Mouse (Mus musculus) liver, postnatal 0 days (tissue): ENCODE data around the gene Cysrt1. TPM values are rescaled to one million over a fixed set of nuclear protein-coding genes. Genes with fewer than 3 reads are reported as not detected.

ENCODE experiments used
- ATAC-seq: fragments of 200-750 bp; cut with Nextera tagmentation; 2 replicates; pipeline ENCODE4 v1.8.0; 2017; ENCODE audit warnings: mild to moderate bottlenecking, moderate library complexity
- DNase-seq: peaks from one replicate; pipeline ENCODE4 v3.0.0-alpha.2; 2016
- H3K27ac ChIP-seq: fragments of 300-500 bp; sonication (generic); 2 replicates; pipeline ENCODE4 v1.5.1; 2014; ENCODE audit warnings: antibody characterized with exemption, moderate library complexity, mild to moderate bottlenecking, low read depth
- H3K27me3 ChIP-seq: fragments of 300-500 bp; sonication (generic); 2 replicates; pipeline ENCODE4 v1.6.1; 2014; ENCODE audit warnings: low read length, control low read depth, mixed read lengths; ENCODE audit not compliant: insufficient read depth
- H3K36me3 ChIP-seq: fragments of 300-500 bp; sonication (generic); replicated peaks from 2 replicates; pipeline ENCODE4 v1.6.1; 2014; ENCODE audit warnings: mild to moderate bottlenecking, control low read depth, low read length, moderate library complexity, mixed read lengths; ENCODE audit not compliant: insufficient read depth
- H3K4me1 ChIP-seq: fragments of 300-500 bp; sonication (generic); 2 replicates; pipeline ENCODE4 v1.6.1; 2014; ENCODE audit warnings: antibody characterized with exemption, mild to moderate bottlenecking, control low read depth; ENCODE audit not compliant: insufficient read depth
- H3K4me2 ChIP-seq: fragments of 300-500 bp; sonication (generic); 2 replicates; pipeline ENCODE4 v1.6.1; 2014; ENCODE audit warnings: low read depth, mild to moderate bottlenecking, low read length, moderate library complexity, mixed read lengths
- H3K4me3 ChIP-seq: fragments of 300-500 bp; sonication (generic); 2 replicates; pipeline ENCODE4 v1.5.1; 2014; ENCODE audit warnings: low read depth, low read length
- H3K9ac ChIP-seq: fragments of 300-500 bp; sonication (generic); replicated peaks from 2 replicates; pipeline ENCODE4 v1.6.1; 2014; ENCODE audit warnings: mild to moderate bottlenecking, moderate library complexity
- H3K9me3 ChIP-seq: fragments of 300-500 bp; sonication (generic); 2 replicates; pipeline ENCODE4 v1.6.1; 2016; ENCODE audit warnings: mild to moderate bottlenecking, control low read depth, low read length, mixed read lengths
- CTCF ChIP-seq: sonication (generic); IDR thresholded peaks from 2 replicates; pipeline ENCODE4 v1.5.1; 2016; ENCODE audit warnings: antibody characterized with exemption, low read depth
- EP300 ChIP-seq: IDR thresholded peaks from 2 replicates; pipeline ENCODE4 v1.6.1; 2016; ENCODE audit warnings: antibody characterized with exemption, low read depth, mild to moderate bottlenecking
- WGBS: fragments of 180-500 bp; shearing (Covaris S2); extraction: QIAGEN DNeasy Blood & Tissue Kit; methylation state at CpG from one replicate; pipeline ENCODE4 v1.1.7; 2014; ENCODE audit not compliant: insufficient replicate concordance; 5-methylcytosine and 5-hydroxymethylcytosine counted together
- polyA plus RNA-seq: library from polyadenylated mRNA; unstranded; fragments of >200 nt; fragmentation: Nextera tagmentation; extraction: Ambion mirVana; gene quantifications from 2 replicates; pipeline ENCODE4 v1.2.1, GENCODE M21; 2015

The Cysrt1 gene
- polyA plus RNA-seq, 1 experiment from 2014 or later: not detected

GRCm38 (mm10) chr2:25273010-25273409 lies 30.8 kb upstream of the Cysrt1 start:
- TF ChIP-seq EP300 (no peak), CTCF (no peak)
- peak overlapping the region; percentile 52; the same call in 1 of the 2 replicates for H3K27ac ChIP-seq
- DNase-seq: no peak
- H3K4me3 ChIP-seq: peak overlapping the region; percentile 87
- H3K9me3 ChIP-seq: no peaks in the 10 kb centered on the region
- H3K27me3 ChIP-seq: no peaks in the 10 kb centered on the region
- no peak for ATAC-seq
- peaks cover 50% of the 10 kb centered on the region for H3K36me3 ChIP-seq
- H3K4me2 ChIP-seq: peak overlapping the region; percentile 94
- peaks cover 22% of the 10 kb centered on the region for H3K4me1 ChIP-seq
- H3K9ac ChIP-seq: peak overlapping the region; percentile 89
- 32% methylated on average over 16 of the region's 16 CpGs for WGBS

GRCm38 (mm10) chr2:25272515-25272914 lies 30.3 kb upstream of the Cysrt1 start:
- H3K9ac ChIP-seq: peak overlapping the region; percentile 89
- H3K4me3 ChIP-seq: peak overlapping the region; percentile 87
- WGBS: under 1% methylated on average over 29 of the region's 29 CpGs
- TF ChIP-seq CTCF: no peak
- TF ChIP-seq EP300: no peak
- H3K4me1 ChIP-seq: peaks cover 27% of the 10 kb centered on the region
- peak overlapping the region; percentile 52 for H3K27ac ChIP-seq
- H3K27me3 ChIP-seq: no peaks in the 10 kb centered on the region
- H3K9me3 ChIP-seq: no peaks in the 10 kb centered on the region
- peaks cover 47% of the 10 kb centered on the region for H3K36me3 ChIP-seq
- no peak for DNase-seq
- ATAC-seq: peak; percentile 37
- H3K4me2 ChIP-seq: peak overlapping the region; percentile 94

- WGBS: under 1% methylated on average over 54 of the region's 55 CpGs
- peak within 1 kb of the TSS; percentile 89 for H3K9ac ChIP-seq
- ATAC-seq: peak; percentile 96
These were observed 29.7 kb upstream of the Cysrt1 start, which contains the start of the genes Ssna1 and Anapc2 for GRCm38 (mm10) chr2:25271827-25272511. Gene Ssna1, minus strand, starts transcription at chr2:25272438. Gene Anapc2, plus strand, starts transcription at chr2:25272478.

GRCm38 (mm10) chr2:25267746-25268309 lies 25.6 kb upstream of the Cysrt1 start:
- TF ChIP-seq EP300: no peak
- TF ChIP-seq CTCF: no peak
- ATAC-seq (no peak), DNase-seq (no peak)
- 66% methylated on average over 4 of the region's 4 CpGs for WGBS
- Histone ChIP-seq H3K4me2 (no peak overlapping the region), H3K9ac (no peak overlapping the region), H3K27me3 (no peaks in the 10 kb centered on the region), H3K36me3 (peaks cover 19% of the 10 kb centered on the region), H3K4me3 (no peak overlapping the region), H3K27ac (peak overlapping the region; percentile 84), H3K9me3 (no peaks in the 10 kb centered on the region), H3K4me1 (peaks cover 64% of the 10 kb centered on the region)

More at GRCm38 (mm10) chr2:25271827-25272511, 29.7 kb upstream of the Cysrt1 start, which contains the start of the genes Ssna1 and Anapc2:
- Histone ChIP-seq H3K9me3 (no peaks in the 10 kb centered on the region), H3K27me3 (no peaks in the 10 kb centered on the region), H3K36me3 (peaks cover 44% of the 10 kb centered on the region), H3K4me2 (peak within 1 kb of the TSS; percentile 94), H3K4me3 (peak within 1 kb of the TSS; percentile 87), H3K27ac (peak within 1 kb of the TSS; percentile 84), H3K4me1 (peaks cover 32% of the 10 kb centered on the region)
- peak; percentile 100 for DNase-seq
- no peak; the same call in 1 of the 2 replicates for TF ChIP-seq EP300
- peak; percentile 69 for TF ChIP-seq CTCF

- peak overlapping the region; percentile 45 for H3K9ac ChIP-seq
These were observed 25.0 kb upstream of the Cysrt1 start for GRCm38 (mm10) chr2:25267241-25267640.

GRCm38 (mm10) chr2:25266720-25267119 lies 24.5 kb upstream of the Cysrt1 start:
- TF ChIP-seq EP300 (no peak), CTCF (no peak)
- Histone ChIP-seq H3K9ac (peak overlapping the region; percentile 63), H3K4me1 (peaks cover 65% of the 10 kb centered on the region), H3K36me3 (peaks cover 19% of the 10 kb centered on the region), H3K4me3 (peak overlapping the region; percentile 21; the same call in 1 of the 2 replicates), H3K27ac (peak overlapping the region; percentile 84), H3K9me3 (no peaks in the 10 kb centered on the region), H3K4me2 (peak overlapping the region; percentile 93), H3K27me3 (no peaks in the 10 kb centered on the region)
- DNase-seq (peak; percentile 86), ATAC-seq (peak; percentile 34)
- 34% methylated on average over 2 of the region's 2 CpGs for WGBS

More at GRCm38 (mm10) chr2:25267241-25267640, 25.0 kb upstream of the Cysrt1 start:
- peaks cover 62% of the 10 kb centered on the region for H3K4me1 ChIP-seq
- no peak for TF ChIP-seq EP300
- no peak for TF ChIP-seq CTCF
- H3K27ac ChIP-seq: peak overlapping the region; percentile 84
- no peaks in the 10 kb centered on the region for H3K27me3 ChIP-seq
- H3K4me2 ChIP-seq: peak overlapping the region; percentile 93
- no peak for ATAC-seq
- no peak overlapping the region for H3K4me3 ChIP-seq
- peaks cover 19% of the 10 kb centered on the region for H3K36me3 ChIP-seq
- no peaks in the 10 kb centered on the region for H3K9me3 ChIP-seq
- DNase-seq: no peak
